Mouse (Mus musculus) limb, embryonic 12.5 days (tissue): ENCODE measurements at regions not wholly inside any gene's neighbourhood (a gene's known extent, or its start where the extent isn't known, plus 50 kb on each side); places are given as distances from the start of the nearest gene placed in this dataset.

Source experiments
- ATAC-seq: fragments of 200-750 bp; cut with Nextera tagmentation; 2 replicates; pipeline ENCODE4 v1.8.0; 2017; ENCODE audit warnings: low read depth, moderate TSS enrichment; ENCODE audit not compliant: insufficient number of reproducible peaks, insufficient read depth, low FRiP score, low TSS enrichment
- H3K27ac ChIP-seq: fragments of 300-500 bp; sonication (generic); 2 replicates; pipeline ENCODE4 v1.5.1; 2016; ENCODE audit warnings: mild to moderate bottlenecking, moderate library complexity
- H3K27me3 ChIP-seq: fragments of 300-500 bp; sonication (generic); 2 replicates; pipeline ENCODE4 v1.6.1; 2016; ENCODE audit warnings: mild to moderate bottlenecking, moderate library complexity
- H3K36me3 ChIP-seq: fragments of 300-500 bp; sonication (generic); 2 replicates; pipeline ENCODE4 v1.6.1; 2016; ENCODE audit warnings: mild to moderate bottlenecking, moderate library complexity
- H3K4me1 ChIP-seq: fragments of 300-500 bp; sonication (generic); replicated peaks from 2 replicates; pipeline ENCODE4 v1.6.1; 2016
- H3K4me2 ChIP-seq: fragments of 300-500 bp; sonication (generic); 2 replicates; pipeline ENCODE4 v1.6.1; 2016; ENCODE audit warnings: mild to moderate bottlenecking, moderate library complexity
- H3K4me3 ChIP-seq: fragments of 300-500 bp; sonication (generic); replicated peaks from 2 replicates; pipeline ENCODE4 v1.5.1; 2016; ENCODE audit warnings: mild to moderate bottlenecking
- H3K9ac ChIP-seq: fragments of 300-500 bp; sonication (generic); replicated peaks from 2 replicates; pipeline ENCODE4 v1.6.1; 2016; ENCODE audit warnings: mild to moderate bottlenecking, moderate library complexity
- H3K9me3 ChIP-seq: fragments of 300-500 bp; sonication (generic); 2 replicates; pipeline ENCODE4 v1.6.1; 2016; ENCODE audit warnings: mild to moderate bottlenecking, moderate library complexity
- WGBS: fragments of 180-500 bp; shearing (Covaris S2); methylation state at CpG from one replicate; pipeline ENCODE4 v1.1.7; 2016; 5-methylcytosine and 5-hydroxymethylcytosine counted together

GRCm38 (mm10) chr12:26130811-26131210 lies 284.2 kb downstream of the Rnf144a start:
- Histone ChIP-seq H3K4me3 (no peak overlapping the region), H3K9ac (no peak overlapping the region), H3K36me3 (no peaks in the 10 kb centered on the region), H3K4me2 (no peak overlapping the region), H3K27ac (no peak overlapping the region), H3K9me3 (no peaks in the 10 kb centered on the region), H3K4me1 (no peaks in the 10 kb centered on the region), H3K27me3 (no peaks in the 10 kb centered on the region)
- WGBS: 77% methylated on average over 8 of the region's 8 CpGs
- no peak for ATAC-seq

GRCm38 (mm10) chr12:26130011-26130410 lies 285.0 kb downstream of the Rnf144a start:
- Histone ChIP-seq H3K4me3 (no peak overlapping the region), H3K4me2 (no peak overlapping the region)
- WGBS: 88% methylated on average over 3 of the region's 3 CpGs

GRCm38 (mm10) chr12:26129511-26129910 lies 285.5 kb downstream of the Rnf144a start:
- no peaks in the 10 kb centered on the region for H3K9me3 ChIP-seq

More at GRCm38 (mm10) chr12:26130011-26130410, 285.0 kb downstream of the Rnf144a start:
- H3K9me3 ChIP-seq: no peaks in the 10 kb centered on the region
- H3K27me3 ChIP-seq: no peaks in the 10 kb centered on the region
- no peak overlapping the region for H3K9ac ChIP-seq
- H3K36me3 ChIP-seq: no peaks in the 10 kb centered on the region
- no peaks in the 10 kb centered on the region for H3K4me1 ChIP-seq
- H3K27ac ChIP-seq: no peak overlapping the region
- ATAC-seq: no peak

GRCm38 (mm10) chr12:26128851-26129250 lies 286.2 kb downstream of the Rnf144a start:
- H3K9me3 ChIP-seq: no peaks in the 10 kb centered on the region
- H3K27ac ChIP-seq: no peak overlapping the region
- no peaks in the 10 kb centered on the region for H3K27me3 ChIP-seq
- no peak for ATAC-seq
- H3K4me2 ChIP-seq: no peak overlapping the region
- H3K4me1 ChIP-seq: no peaks in the 10 kb centered on the region
- H3K4me3 ChIP-seq: no peak overlapping the region
- H3K36me3 ChIP-seq: no peaks in the 10 kb centered on the region
- H3K9ac ChIP-seq: no peak overlapping the region

More at GRCm38 (mm10) chr12:26129511-26129910, 285.5 kb downstream of the Rnf144a start:
- 64% methylated on average over 4 of the region's 4 CpGs for WGBS
- Histone ChIP-seq H3K27ac (no peak overlapping the region), H3K27me3 (no peaks in the 10 kb centered on the region), H3K36me3 (no peaks in the 10 kb centered on the region), H3K9ac (no peak overlapping the region), H3K4me2 (no peak overlapping the region), H3K4me1 (no peaks in the 10 kb centered on the region), H3K4me3 (no peak overlapping the region)
- no peak for ATAC-seq

- H3K4me3 ChIP-seq: no peak overlapping the region
- no peaks in the 10 kb centered on the region for H3K27me3 ChIP-seq
- no peaks in the 10 kb centered on the region for H3K4me1 ChIP-seq
- H3K27ac ChIP-seq: no peak overlapping the region
- H3K9me3 ChIP-seq: no peaks in the 10 kb centered on the region
- no peak for ATAC-seq
- H3K9ac ChIP-seq: no peak overlapping the region
- H3K36me3 ChIP-seq: no peaks in the 10 kb centered on the region
- WGBS: 94% methylated on average over 9 of the region's 9 CpGs
- no peak overlapping the region for H3K4me2 ChIP-seq
Measured at GRCm38 (mm10) chr12:26126260-26126659, 288.8 kb downstream of the Rnf144a start.

- H3K4me2 ChIP-seq: no peak overlapping the region
- no peak overlapping the region for H3K27ac ChIP-seq
- no peak overlapping the region for H3K4me3 ChIP-seq
- H3K9me3 ChIP-seq: no peaks in the 10 kb centered on the region
- WGBS: 89% methylated on average over 2 of the region's 2 CpGs
- no peak for ATAC-seq
- no peaks in the 10 kb centered on the region for H3K27me3 ChIP-seq
- H3K36me3 ChIP-seq: no peaks in the 10 kb centered on the region
- H3K4me1 ChIP-seq: no peaks in the 10 kb centered on the region
- no peak overlapping the region for H3K9ac ChIP-seq
Measured at GRCm38 (mm10) chr12:26124211-26124610, 290.8 kb downstream of the Rnf144a start.

GRCm38 (mm10) chr12:26115339-26115912 lies 299.6 kb downstream of the Rnf144a start:
- no peak overlapping the region for H3K9ac ChIP-seq
- 71% methylated on average over 9 of the region's 9 CpGs for WGBS
- ATAC-seq: no peak
- peaks cover 5% of the 10 kb centered on the region for H3K4me1 ChIP-seq
- no peaks in the 10 kb centered on the region for H3K36me3 ChIP-seq
- H3K4me2 ChIP-seq: no peak overlapping the region
- H3K27me3 ChIP-seq: no peaks in the 10 kb centered on the region
- no peak overlapping the region for H3K27ac ChIP-seq
- no peaks in the 10 kb centered on the region for H3K9me3 ChIP-seq
- H3K4me3 ChIP-seq: no peak overlapping the region

- Histone ChIP-seq H3K9ac (no peak overlapping the region), H3K27ac (no peak overlapping the region), H3K36me3 (no peaks in the 10 kb centered on the region), H3K9me3 (no peaks in the 10 kb centered on the region), H3K27me3 (no peaks in the 10 kb centered on the region), H3K4me1 (peaks cover 5% of the 10 kb centered on the region), H3K4me2 (no peak overlapping the region), H3K4me3 (no peak overlapping the region)
- ATAC-seq: no peak
- WGBS: 83% methylated on average over 8 of the region's 8 CpGs
Measured at GRCm38 (mm10) chr12:26112166-26113019, 302.7 kb downstream of the Rnf144a start.

GRCm38 (mm10) chr12:26109866-26110265 lies 305.2 kb downstream of the Rnf144a start:
- H3K4me1 ChIP-seq: peaks cover 5% of the 10 kb centered on the region
- H3K9ac ChIP-seq: no peak overlapping the region

GRCm38 (mm10) chr12:26104372-26104771 lies 310.7 kb downstream of the Rnf144a start:
- H3K27ac ChIP-seq: no peak overlapping the region
- no peaks in the 10 kb centered on the region for H3K36me3 ChIP-seq
- H3K9me3 ChIP-seq: no peaks in the 10 kb centered on the region
- no peak for ATAC-seq
- no peak overlapping the region for H3K4me2 ChIP-seq
- H3K4me3 ChIP-seq: no peak overlapping the region
- no peak overlapping the region for H3K9ac ChIP-seq
- H3K27me3 ChIP-seq: no peaks in the 10 kb centered on the region
- 86% methylated on average over 3 of the region's 3 CpGs for WGBS
- no peaks in the 10 kb centered on the region for H3K4me1 ChIP-seq

More at GRCm38 (mm10) chr12:26109866-26110265, 305.2 kb downstream of the Rnf144a start:
- H3K4me2 ChIP-seq: no peak overlapping the region
- H3K4me3 ChIP-seq: no peak overlapping the region
- no peaks in the 10 kb centered on the region for H3K27me3 ChIP-seq
- H3K36me3 ChIP-seq: no peaks in the 10 kb centered on the region
- ATAC-seq: no peak
- WGBS: 91% methylated on average over 6 of the region's 6 CpGs
- no peaks in the 10 kb centered on the region for H3K9me3 ChIP-seq
- H3K27ac ChIP-seq: no peak overlapping the region

- H3K4me2 ChIP-seq: no peak overlapping the region
- H3K4me3 ChIP-seq: no peak overlapping the region
- WGBS: 77% methylated on average over 4 of the region's 4 CpGs
- no peaks in the 10 kb centered on the region for H3K36me3 ChIP-seq
- H3K27me3 ChIP-seq: no peaks in the 10 kb centered on the region
- no peak for ATAC-seq
- H3K9ac ChIP-seq: no peak overlapping the region
- H3K9me3 ChIP-seq: no peaks in the 10 kb centered on the region
- H3K27ac ChIP-seq: no peak overlapping the region
- no peaks in the 10 kb centered on the region for H3K4me1 ChIP-seq
Measured at GRCm38 (mm10) chr12:26102384-26102783, 312.7 kb downstream of the Rnf144a start.
